In genomic region chr2:84677270-84677967, GRCm38 (mm10) we compare ENCODE assay signal across 8 mouse cellular contexts. TPM values are rescaled to one million over a fixed set of nuclear protein-coding genes. Genes with fewer than 3 reads are reported as not detected.
DNase-seq lines count a peak whose midpoint lies in the region; ATAC-seq and TF ChIP-seq lines count a peak whose summit lies in the region.
"Had no signal": no experiment of that assay in that cellular context is flagged by ENCODE, and none has a peak within 500 bp of the region (broad histone marks: within the 10 kb centered on the region; RNA-seq: fewer than 3 reads in every experiment).

No protein-coding gene starts in this region.

- no peak for DNase-seq in lung, embryonic 14.5 days
- no peak for DNase-seq in lung, postnatal 14 days
- DNase-seq in right cerebral cortex, adult 2 months (ENCODE audit: low spot score in 2 of 2): no peak
- DNase-seq in cerebellum, adult 9-11 months: no peak

- peak overlapping the region; percentile 24; the same call in 1 of the 2 replicates for H3K27ac ChIP-seq in lung, embryonic 14.5 days (ENCODE audit: low read depth)
- H3K27ac ChIP-seq in cortical plate, adult 2 months (ENCODE audit: insufficient read depth, low read length): no peak overlapping the region
- H3K27ac ChIP-seq in hindbrain, embryonic 12.5 days: peak overlapping the region; percentile 70
- peak overlapping the region; percentile 61; the same call in 1 of the 2 replicates for H3K27ac ChIP-seq in midbrain, embryonic 12.5 days (replicated peaks)

- no peaks in the 10 kb centered on the region for H3K9me3 ChIP-seq in lung, embryonic 14.5 days (ENCODE audit: low read depth, low read length)
- no peaks in the 10 kb centered on the region for H3K9me3 ChIP-seq in hindbrain, embryonic 12.5 days (replicated peaks)
- no peaks in the 10 kb centered on the region for H3K9me3 ChIP-seq in midbrain, embryonic 12.5 days

- peak; percentile 62 for TF ChIP-seq CTCF in lung, embryonic 14.5 days (IDR thresholded peaks at IDR 0.05; ENCODE audit: low read depth)
- 0 out of 2 replicates have a peak, but pooled peaks have one; percentile 13 for TF ChIP-seq CTCF in cortical plate, adult 2 months (IDR thresholded peaks at IDR 0.05; ENCODE audit: extremely low read depth, insufficient read depth, low read length)

- H3K36me3 ChIP-seq in lung, embryonic 14.5 days (ENCODE audit: insufficient read depth): peaks cover 52% of the 10 kb centered on the region
- H3K36me3 ChIP-seq in hindbrain, embryonic 12.5 days: peaks cover 39% of the 10 kb centered on the region
- peaks cover 39% of the 10 kb centered on the region for H3K36me3 ChIP-seq in midbrain, embryonic 12.5 days

- H3K9ac ChIP-seq in lung, embryonic 14.5 days: peak overlapping the region; percentile 54
- H3K9ac ChIP-seq in hindbrain, embryonic 12.5 days: peak overlapping the region; percentile 71
- peak overlapping the region; percentile 65 for H3K9ac ChIP-seq in midbrain, embryonic 12.5 days (replicated peaks)

- peak overlapping the region; percentile 70 for H3K4me2 ChIP-seq in lung, embryonic 14.5 days
- H3K4me2 ChIP-seq in hindbrain, embryonic 12.5 days (replicated peaks): peak overlapping the region; percentile 76
- H3K4me2 ChIP-seq in midbrain, embryonic 12.5 days (replicated peaks): peak overlapping the region; percentile 65

- H3K4me1 ChIP-seq in lung, embryonic 14.5 days (ENCODE audit: insufficient read depth): peaks cover 6% of the 10 kb centered on the region; the same call in 1 of the 2 replicates
- H3K4me1 ChIP-seq in cortical plate, adult 2 months (ENCODE audit: control insufficient read depth, insufficient read depth, low read length): peaks cover 4% of the 10 kb centered on the region; the same call in 1 of the 2 replicates
- H3K4me1 ChIP-seq in hindbrain, embryonic 12.5 days: peaks cover 17% of the 10 kb centered on the region
- H3K4me1 ChIP-seq in midbrain, embryonic 12.5 days: peaks cover 17% of the 10 kb centered on the region

- no peaks in the 10 kb centered on the region for H3K27me3 ChIP-seq in lung, embryonic 14.5 days (ENCODE audit: insufficient read depth, low read length)
- no peaks in the 10 kb centered on the region for H3K27me3 ChIP-seq in hindbrain, embryonic 12.5 days
- no peaks in the 10 kb centered on the region for H3K27me3 ChIP-seq in midbrain, embryonic 12.5 days

- 8% methylated on average over 22 of the region's 22 CpGs for WGBS in lung, embryonic 14.5 days
- WGBS in hindbrain, embryonic 12.5 days: 13% methylated on average over 22 of the region's 22 CpGs
- 11% methylated on average over 22 of the region's 22 CpGs for WGBS in midbrain, embryonic 12.5 days

- peak overlapping the region; percentile 85 for H3K4me3 ChIP-seq in lung, embryonic 14.5 days (ENCODE audit: low read depth, low read length)
- peak overlapping the region; percentile 98 for H3K4me3 ChIP-seq in cortical plate, adult 2 months (ENCODE audit: insufficient read depth, low read length)
- H3K4me3 ChIP-seq in hindbrain, embryonic 12.5 days: peak overlapping the region; percentile 93
- peak overlapping the region; percentile 98 for H3K4me3 ChIP-seq in midbrain, embryonic 12.5 days

- peak; percentile 48 for ATAC-seq in lung, embryonic 14.5 days (ENCODE audit: insufficient read depth)
- peak; percentile 78 for ATAC-seq in hindbrain, embryonic 12.5 days (ENCODE audit: low FRiP score)
- peak; percentile 53 for ATAC-seq in midbrain, embryonic 12.5 days (ENCODE audit: low FRiP score, low read depth)

- no peak for TF ChIP-seq POLR2A in cortical plate, adult 2 months (IDR thresholded peaks at IDR 0.05; ENCODE audit: extremely low read depth, insufficient read depth, low read length)

RNA-seq across cellular contexts. Expression of gene Gm28635, which starts 0.4 kb away (rescaled TPM):
- not detected in 2 replicates for polyA plus RNA-seq in lung, embryonic 14.5 days (2014; fragmentation: Nextera tagmentation; extraction: Ambion mirVana)
- polyA plus RNA-seq in cortical plate, adult 2 months (2012; rRNA removed): not detected in 2 replicates
- not detected in 2 replicates for polyA plus RNA-seq in hindbrain, embryonic 12.5 days (2016; fragmentation: Nextera tagmentation; extraction: Ambion mirVana)
- not detected in 2 replicates for polyA plus RNA-seq in midbrain, embryonic 12.5 days (2016; fragmentation: Nextera tagmentation; extraction: Ambion mirVana)
- polyA plus RNA-seq: large intestine, adult 2 months had no signal

RNA-seq across cellular contexts. Expression of gene Med19, which starts 0.8 kb away (rescaled TPM):
- 44.8 and 45.4 TPM in 2 replicates for polyA plus RNA-seq in lung, embryonic 14.5 days (2014; fragmentation: Nextera tagmentation; extraction: Ambion mirVana)
- polyA plus RNA-seq in cortical plate, adult 2 months (2012; rRNA removed): 26.8 and 28.2 TPM in 2 replicates
- polyA plus RNA-seq in hindbrain, embryonic 12.5 days (2016; fragmentation: Nextera tagmentation; extraction: Ambion mirVana): 49.3 and 50.0 TPM in 2 replicates
- polyA plus RNA-seq in midbrain, embryonic 12.5 days (2016; fragmentation: Nextera tagmentation; extraction: Ambion mirVana): 51.8 and 54.8 TPM in 2 replicates

RNA-seq across cellular contexts. Expression of gene Tmx2, which starts 1.5 kb away (rescaled TPM):
- 110 and 117 TPM in 2 replicates for polyA plus RNA-seq in lung, embryonic 14.5 days (2014; fragmentation: Nextera tagmentation; extraction: Ambion mirVana)
- polyA plus RNA-seq in cortical plate, adult 2 months (2012; rRNA removed): 264 and 274 TPM in 2 replicates
- polyA plus RNA-seq in hindbrain, embryonic 12.5 days (2016; fragmentation: Nextera tagmentation; extraction: Ambion mirVana): 172 and 181 TPM in 2 replicates
- 169 and 183 TPM in 2 replicates for polyA plus RNA-seq in midbrain, embryonic 12.5 days (2016; fragmentation: Nextera tagmentation; extraction: Ambion mirVana)

RNA-seq across cellular contexts. Expression of gene Selenoh, which starts 6.8 kb away (rescaled TPM):
- polyA plus RNA-seq in lung, embryonic 14.5 days (2014; fragmentation: Nextera tagmentation; extraction: Ambion mirVana): 419 and 427 TPM in 2 replicates
- 50.4 and 53.7 TPM in 2 replicates for polyA plus RNA-seq in cortical plate, adult 2 months (2012; rRNA removed)
- 281 and 304 TPM in 2 replicates for polyA plus RNA-seq in hindbrain, embryonic 12.5 days (2016; fragmentation: Nextera tagmentation; extraction: Ambion mirVana)
- polyA plus RNA-seq in midbrain, embryonic 12.5 days (2016; fragmentation: Nextera tagmentation; extraction: Ambion mirVana): 367 and 374 TPM in 2 replicates

RNA-seq across cellular contexts. Expression of gene Btbd18, which starts 18.5 kb away (rescaled TPM):
- 0.22 and 0.39 TPM in 2 replicates for polyA plus RNA-seq in lung, embryonic 14.5 days (2014; fragmentation: Nextera tagmentation; extraction: Ambion mirVana)
- polyA plus RNA-seq in cortical plate, adult 2 months (2012; rRNA removed): not detected in 2 replicates
- polyA plus RNA-seq in hindbrain, embryonic 12.5 days (2016; fragmentation: Nextera tagmentation; extraction: Ambion mirVana): 0.32 and 0.48 TPM in 2 replicates
- 0.26 and 0.31 TPM in 2 replicates for polyA plus RNA-seq in midbrain, embryonic 12.5 days (2016; fragmentation: Nextera tagmentation; extraction: Ambion mirVana)
- polyA plus RNA-seq: large intestine, adult 2 months had no signal
